Mouse (Mus musculus) forebrain, embryonic 12.5 days (tissue): ENCODE measurements around the gene B4galt5. TPM values are rescaled to one million over a fixed set of nuclear protein-coding genes. Genes with fewer than 3 reads are reported as not detected.

ENCODE experiments used
- ATAC-seq: fragments of 200-750 bp; cut with Nextera tagmentation; 2 replicates; pipeline ENCODE4 v1.8.0; 2017; ENCODE audit warnings: moderate TSS enrichment; ENCODE audit not compliant: low FRiP score
- H3K27ac ChIP-seq: fragments of 300-500 bp; sonication (generic); 2 replicates; pipeline ENCODE4 v1.5.1; 2016; ENCODE audit warnings: mild to moderate bottlenecking
- H3K27me3 ChIP-seq: fragments of 300-500 bp; sonication (generic); 2 replicates; pipeline ENCODE4 v1.6.1; 2016; ENCODE audit warnings: mild to moderate bottlenecking
- H3K36me3 ChIP-seq: fragments of 300-500 bp; sonication (generic); replicated peaks from 2 replicates; pipeline ENCODE4 v1.6.1; 2016; ENCODE audit warnings: mild to moderate bottlenecking
- H3K4me1 ChIP-seq: fragments of 300-500 bp; sonication (generic); 2 replicates; pipeline ENCODE4 v1.6.1; 2016
- H3K4me2 ChIP-seq: fragments of 300-500 bp; sonication (generic); 2 replicates; pipeline ENCODE4 v1.6.1; 2016; ENCODE audit warnings: mild to moderate bottlenecking, moderate library complexity
- H3K4me3 ChIP-seq: fragments of 300-500 bp; sonication (generic); replicated peaks from 2 replicates; pipeline ENCODE4 v1.5.1; 2016; ENCODE audit warnings: mild to moderate bottlenecking
- H3K9ac ChIP-seq: fragments of 300-500 bp; sonication (generic); 2 replicates; pipeline ENCODE4 v1.6.1; 2016; ENCODE audit warnings: mild to moderate bottlenecking
- H3K9me3 ChIP-seq: fragments of 300-500 bp; sonication (generic); 2 replicates; pipeline ENCODE4 v1.6.1; 2016
- WGBS: fragments of 180-500 bp; shearing (Covaris S2); methylation state at CpG from one replicate; pipeline ENCODE4 v1.1.7; 2016; 5-methylcytosine and 5-hydroxymethylcytosine counted together
- polyA plus RNA-seq: library from polyadenylated mRNA; unstranded; fragments of >200 nt; fragmentation: Nextera tagmentation; extraction: Ambion mirVana; gene quantifications from 2 replicates; pipeline ENCODE4 v1.2.1, GENCODE M21; 2016

The B4galt5 gene
- polyA plus RNA-seq, 1 experiment from 2014 or later, result 13.4 TPM

GRCm38 (mm10) chr2:167278751-167279526 lies 70.0 kb downstream of the B4galt5 start:
- H3K4me2 ChIP-seq, result no peak overlapping the region
- H3K9ac ChIP-seq, result no peak overlapping the region
- peak; percentile 4; the same call in 1 of the 2 replicates for ATAC-seq
- H3K27me3 ChIP-seq, result peaks cover 4% of the 10 kb centered on the region; the same call in 1 of the 2 replicates
- H3K27ac ChIP-seq, result no peak overlapping the region
- 58% methylated on average over 17 of the region's 17 CpGs for WGBS
- H3K4me1 ChIP-seq, result no peaks in the 10 kb centered on the region; the same call in 1 of the 2 replicates
- H3K4me3 ChIP-seq, result no peak overlapping the region
- H3K36me3 ChIP-seq, result no peaks in the 10 kb centered on the region
- no peaks in the 10 kb centered on the region for H3K9me3 ChIP-seq

- no peaks in the 10 kb centered on the region for H3K36me3 ChIP-seq
- H3K27me3 ChIP-seq, result peaks cover 4% of the 10 kb centered on the region; the same call in 1 of the 2 replicates
- no peaks in the 10 kb centered on the region for H3K9me3 ChIP-seq
- no peak for ATAC-seq
- no peak overlapping the region for H3K4me2 ChIP-seq
- H3K9ac ChIP-seq, result no peak overlapping the region
- no peak overlapping the region for H3K4me3 ChIP-seq
- no peak overlapping the region for H3K27ac ChIP-seq
- WGBS, result 89% methylated on average over 7 of the region's 7 CpGs
- no peaks in the 10 kb centered on the region; the same call in 1 of the 2 replicates for H3K4me1 ChIP-seq
Observed at GRCm38 (mm10) chr2:167278011-167278410, 71.0 kb downstream of the B4galt5 start.

- peaks cover 4% of the 10 kb centered on the region; the same call in 1 of the 2 replicates for H3K27me3 ChIP-seq
- no peaks in the 10 kb centered on the region for H3K9me3 ChIP-seq
- H3K4me3 ChIP-seq, result no peak overlapping the region
- no peak overlapping the region for H3K9ac ChIP-seq
- 73% methylated on average over 13 of the region's 13 CpGs for WGBS
- no peak overlapping the region for H3K4me2 ChIP-seq
- H3K27ac ChIP-seq, result no peak overlapping the region
- H3K4me1 ChIP-seq, result no peaks in the 10 kb centered on the region; the same call in 1 of the 2 replicates
- no peak for ATAC-seq
- H3K36me3 ChIP-seq, result no peaks in the 10 kb centered on the region
Observed at GRCm38 (mm10) chr2:167277026-167277425, 72.0 kb downstream of the B4galt5 start.

- Histone ChIP-seq H3K9me3 (no peaks in the 10 kb centered on the region), H3K4me2 (no peak overlapping the region), H3K27ac (no peak overlapping the region), H3K4me1 (no peaks in the 10 kb centered on the region; the same call in 1 of the 2 replicates), H3K36me3 (no peaks in the 10 kb centered on the region), H3K27me3 (peaks cover 4% of the 10 kb centered on the region; the same call in 1 of the 2 replicates), H3K4me3 (no peak overlapping the region), H3K9ac (no peak overlapping the region)
- 87% methylated on average over 10 of the region's 10 CpGs for WGBS
- ATAC-seq, result no peak
Observed at GRCm38 (mm10) chr2:167275856-167276255, 73.1 kb downstream of the B4galt5 start.

- Histone ChIP-seq H3K4me1 (no peaks in the 10 kb centered on the region), H3K4me2 (no peak overlapping the region), H3K27me3 (no peaks in the 10 kb centered on the region; the same call in 1 of the 2 replicates), H3K4me3 (no peak overlapping the region), H3K36me3 (no peaks in the 10 kb centered on the region), H3K27ac (no peak overlapping the region), H3K9ac (no peak overlapping the region), H3K9me3 (no peaks in the 10 kb centered on the region)
- no peak for ATAC-seq
- WGBS, result 61% methylated on average over 10 of the region's 10 CpGs
Observed at GRCm38 (mm10) chr2:167274713-167275465, 74.1 kb downstream of the B4galt5 start.

GRCm38 (mm10) chr2:167273206-167273740 lies 75.7 kb downstream of the B4galt5 start:
- 85% methylated on average over 13 of the region's 13 CpGs for WGBS

GRCm38 (mm10) chr2:167272706-167273105 lies 76.3 kb downstream of the B4galt5 start:
- no peaks in the 10 kb centered on the region for H3K9me3 ChIP-seq
- no peak for ATAC-seq
- H3K4me2 ChIP-seq, result no peak overlapping the region
- H3K27me3 ChIP-seq, result no peaks in the 10 kb centered on the region
- H3K36me3 ChIP-seq, result no peaks in the 10 kb centered on the region
- H3K9ac ChIP-seq, result no peak overlapping the region
- 83% methylated on average over 3 of the region's 3 CpGs for WGBS
- no peaks in the 10 kb centered on the region for H3K4me1 ChIP-seq
- no peak overlapping the region for H3K4me3 ChIP-seq
- H3K27ac ChIP-seq, result no peak overlapping the region

More at GRCm38 (mm10) chr2:167273206-167273740, 75.7 kb downstream of the B4galt5 start:
- H3K9ac ChIP-seq, result no peak overlapping the region
- H3K27me3 ChIP-seq, result no peaks in the 10 kb centered on the region
- no peaks in the 10 kb centered on the region for H3K4me1 ChIP-seq
- no peak overlapping the region for H3K27ac ChIP-seq
- H3K4me2 ChIP-seq, result no peak overlapping the region
- H3K36me3 ChIP-seq, result no peaks in the 10 kb centered on the region
- H3K4me3 ChIP-seq, result no peak overlapping the region
- no peak for ATAC-seq
- no peaks in the 10 kb centered on the region for H3K9me3 ChIP-seq

GRCm38 (mm10) chr2:167271121-167271521 lies 77.9 kb downstream of the B4galt5 start:
- Histone ChIP-seq H3K27ac (no peak overlapping the region), H3K4me2 (no peak overlapping the region), H3K27me3 (no peaks in the 10 kb centered on the region), H3K9me3 (no peaks in the 10 kb centered on the region), H3K9ac (no peak overlapping the region), H3K4me3 (no peak overlapping the region), H3K4me1 (no peaks in the 10 kb centered on the region), H3K36me3 (no peaks in the 10 kb centered on the region)
- ATAC-seq, result no peak
- 81% methylated on average over 9 of the region's 9 CpGs for WGBS

GRCm38 (mm10) chr2:167270496-167270895 lies 78.5 kb downstream of the B4galt5 start:
- Histone ChIP-seq H3K27ac (no peak overlapping the region), H3K4me2 (no peak overlapping the region), H3K36me3 (no peaks in the 10 kb centered on the region), H3K4me3 (no peak overlapping the region), H3K27me3 (no peaks in the 10 kb centered on the region), H3K9me3 (no peaks in the 10 kb centered on the region), H3K9ac (no peak overlapping the region), H3K4me1 (no peaks in the 10 kb centered on the region)
- no peak for ATAC-seq
- 89% methylated on average over 3 of the region's 3 CpGs for WGBS

GRCm38 (mm10) chr2:167268721-167269120 lies 80.3 kb downstream of the B4galt5 start:
- Histone ChIP-seq H3K9ac (no peak overlapping the region), H3K27ac (no peak overlapping the region), H3K4me1 (no peaks in the 10 kb centered on the region), H3K9me3 (no peaks in the 10 kb centered on the region), H3K4me3 (no peak overlapping the region), H3K36me3 (no peaks in the 10 kb centered on the region), H3K27me3 (no peaks in the 10 kb centered on the region), H3K4me2 (no peak overlapping the region)
- no peak for ATAC-seq
- 97% methylated on average over 1 of the region's 1 CpGs for WGBS

- no peak for ATAC-seq
- no peaks in the 10 kb centered on the region for H3K27me3 ChIP-seq
- WGBS, result 88% methylated on average over 8 of the region's 8 CpGs
- H3K9me3 ChIP-seq, result no peaks in the 10 kb centered on the region
- H3K36me3 ChIP-seq, result no peaks in the 10 kb centered on the region
- no peaks in the 10 kb centered on the region for H3K4me1 ChIP-seq
- H3K4me3 ChIP-seq, result no peak overlapping the region
- no peak overlapping the region for H3K27ac ChIP-seq
- no peak overlapping the region for H3K4me2 ChIP-seq
- no peak overlapping the region for H3K9ac ChIP-seq
Observed at GRCm38 (mm10) chr2:167268411-167268690, 80.6 kb downstream of the B4galt5 start.

- Histone ChIP-seq H3K4me1 (no peaks in the 10 kb centered on the region), H3K4me3 (no peak overlapping the region), H3K4me2 (no peak overlapping the region), H3K9me3 (no peaks in the 10 kb centered on the region), H3K9ac (no peak overlapping the region), H3K27ac (no peak overlapping the region), H3K27me3 (no peaks in the 10 kb centered on the region), H3K36me3 (no peaks in the 10 kb centered on the region)
- WGBS, result 85% methylated on average over 14 of the region's 14 CpGs
- no peak for ATAC-seq
Observed at GRCm38 (mm10) chr2:167267531-167268410, 81.2 kb downstream of the B4galt5 start.
